Mouse (Mus musculus) embryo, embryonic 10 days (tissue): ENCODE measurements at regions not wholly inside any gene's neighbourhood (a gene's known extent, or its start where the extent isn't known, plus 50 kb on each side); places are given as distances from the start of the nearest gene placed in this dataset.
A peak's percentile ranks its signal among the peaks of the same experiment; 100 is the strongest.
"Not testable (repeated sequence)": the region's sequence is repeated elsewhere in the genome, so short reads cannot be mapped to it uniquely, and the experiment has no call there.

Experiments used
- DNase-seq: peaks from one replicate; pipeline ENCODE4 v3.0.0-alpha.2; 2015; ENCODE audit warnings: low spot score

DNA sequence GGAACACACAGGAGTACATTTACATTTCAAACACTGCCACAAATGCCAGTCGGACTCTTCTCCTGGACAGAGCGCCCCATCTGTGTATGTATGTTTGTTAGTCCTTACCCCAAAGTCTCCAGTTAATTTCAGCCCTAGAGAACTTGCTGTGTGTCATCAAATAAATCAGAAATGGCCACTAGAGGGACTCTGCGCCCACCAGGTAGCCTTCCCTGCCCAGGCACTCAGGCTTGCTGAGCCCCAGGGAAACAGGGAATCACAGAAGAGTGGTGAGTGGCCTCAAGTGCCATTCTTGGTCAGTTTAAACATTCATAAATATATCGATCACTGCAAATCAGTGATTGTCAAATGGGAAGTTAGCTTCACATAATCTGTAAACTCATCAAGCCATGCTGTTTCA, 102.8 kb upstream of the Ube2dnl1 start:
- not testable (repeated sequence) for DNase-seq

DNA sequence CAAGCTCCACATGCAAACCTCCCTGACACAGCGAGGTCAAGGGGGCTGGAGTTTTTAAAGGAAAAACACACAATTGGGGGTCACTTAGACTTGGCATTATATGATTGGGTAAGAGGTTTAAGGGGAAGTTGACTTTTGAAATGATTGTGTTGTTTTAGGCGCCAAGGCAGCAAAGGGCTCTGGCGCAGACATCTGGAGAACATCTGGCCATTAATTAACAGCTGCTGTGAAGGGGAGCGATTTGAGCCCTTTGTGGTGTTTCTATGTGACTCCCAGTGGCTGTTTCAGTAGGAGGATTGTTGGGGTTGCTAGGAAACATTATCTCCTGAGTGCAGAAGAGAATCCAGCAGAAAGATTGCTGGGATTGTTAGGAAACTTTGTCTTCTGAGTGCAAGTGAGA, 88.5 kb upstream of the Ube2dnl1 start:
- peak; percentile 65 for DNase-seq

DNA sequence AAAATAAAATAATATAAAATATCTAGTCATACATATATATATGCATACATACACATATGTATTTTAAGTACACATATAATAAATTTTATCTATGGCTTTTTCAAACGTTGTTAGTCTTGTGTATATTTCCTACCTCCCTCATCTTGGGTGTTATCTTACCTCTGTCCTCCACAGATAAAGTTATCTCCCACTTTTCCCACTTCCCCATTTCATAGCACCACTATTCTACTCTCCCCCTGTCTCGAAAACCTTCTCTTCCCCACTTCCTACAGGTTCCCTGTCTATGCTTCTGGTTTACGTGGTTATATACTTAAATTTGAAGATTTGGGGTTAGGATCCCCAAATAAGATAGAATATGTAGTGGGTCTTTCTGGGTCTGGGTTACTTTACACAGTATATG, 67.9 kb upstream of the Ube2dnl1 start:
- no peak for DNase-seq

DNA sequence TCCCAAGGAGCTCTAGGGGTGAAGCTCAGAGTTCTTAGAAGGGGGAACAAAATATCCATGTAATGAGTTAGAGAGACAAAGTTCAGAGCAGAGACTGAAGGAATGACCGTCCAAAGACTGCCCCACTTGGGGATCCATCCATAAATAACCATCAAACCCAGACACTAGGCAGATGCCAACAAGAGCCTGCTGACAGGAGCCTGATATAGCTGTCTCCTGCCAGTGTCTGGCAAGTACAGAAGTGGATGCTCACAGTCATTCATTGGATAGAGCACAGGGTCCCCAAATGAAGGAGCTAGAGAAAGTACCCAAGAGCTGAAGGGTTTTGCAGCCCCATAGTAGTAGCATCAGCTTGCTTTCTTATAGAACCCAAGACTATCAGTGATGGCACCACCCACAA, 61.3 kb upstream of the Ube2dnl1 start:
- DNase-seq = no peak
